Mouse (Mus musculus) heart, adult 8-10 months (tissue): ENCODE data around the gene Atp8b3. TPM values are rescaled to one million over a fixed set of nuclear protein-coding genes. Genes with fewer than 3 reads are reported as not detected.

ENCODE experiments used
- DNase-seq: peaks from one replicate; pipeline ENCODE4 v3.0.0; 2022; ENCODE audit warnings: low spot score
- total RNA-seq, 4 experiments: library from RNA; stranded (reverse); gene quantifications; 2 replicates each; pipeline ENCODE4 v1.2.4; 2022

Gene Atp8b3
- total RNA-seq, 4 experiments from 2014 or later: not detected

DNA sequence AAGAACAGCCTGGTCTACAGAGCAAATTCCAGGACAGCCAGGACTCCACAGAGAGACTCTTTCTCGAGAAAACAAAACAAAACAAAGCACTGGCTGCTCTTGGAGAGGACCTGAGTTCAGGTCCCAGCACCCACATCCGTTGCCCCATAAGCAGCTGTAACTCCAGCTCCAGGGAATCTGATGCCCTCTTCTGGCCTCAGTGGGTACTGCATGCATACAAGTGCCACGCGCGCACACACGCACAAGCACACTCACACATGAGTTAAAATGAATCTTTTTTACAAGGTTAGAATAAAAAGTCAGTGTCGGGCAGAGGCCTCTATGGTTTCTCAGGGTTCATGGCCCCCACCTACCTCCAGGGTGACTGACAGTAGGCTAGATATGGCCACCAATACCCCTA, 15.6 kb downstream of the Atp8b3 start:
- no peak for DNase-seq

DNA sequence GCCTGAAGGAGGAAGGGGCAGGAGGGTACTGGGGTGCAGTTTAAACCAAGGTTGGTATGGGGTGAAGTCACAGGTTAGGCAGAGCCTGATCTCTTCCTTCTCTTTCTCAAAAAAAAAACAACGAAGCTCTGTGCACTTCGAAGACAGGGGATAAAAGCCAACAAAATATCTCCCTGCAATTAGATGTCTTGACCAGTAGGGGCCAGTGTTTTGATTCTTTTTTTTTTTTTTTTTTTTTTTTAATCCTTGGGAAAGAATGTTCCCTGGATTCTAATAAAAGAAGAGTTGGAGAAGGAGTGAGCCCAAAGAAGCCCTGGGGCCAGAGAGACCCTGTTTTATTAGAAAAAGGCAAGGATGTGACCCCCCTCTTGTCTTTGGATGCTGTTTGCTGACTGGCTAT, 19.6 kb downstream of the Atp8b3 start:
- DNase-seq: no peak

DNA sequence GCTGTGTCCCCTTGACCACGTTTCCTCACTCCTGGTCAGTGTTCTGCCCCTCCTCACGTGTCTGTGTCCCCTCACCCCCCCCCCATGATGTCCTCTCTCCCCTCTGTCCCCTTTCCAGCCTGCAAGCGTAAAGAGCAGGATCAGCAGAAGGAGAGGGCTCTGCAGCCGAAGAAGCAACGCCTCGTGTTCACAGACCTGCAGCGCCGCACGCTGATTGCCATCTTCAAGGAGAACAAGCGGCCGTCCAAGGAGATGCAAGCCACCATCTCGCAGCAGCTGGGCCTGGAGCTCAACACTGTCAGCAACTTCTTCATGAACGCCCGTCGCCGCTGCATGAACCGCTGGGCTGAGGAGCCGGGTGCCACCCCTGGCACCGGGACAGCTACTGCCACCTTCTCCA, 25.2 kb downstream of the Atp8b3 start:
- no peak for DNase-seq

DNA sequence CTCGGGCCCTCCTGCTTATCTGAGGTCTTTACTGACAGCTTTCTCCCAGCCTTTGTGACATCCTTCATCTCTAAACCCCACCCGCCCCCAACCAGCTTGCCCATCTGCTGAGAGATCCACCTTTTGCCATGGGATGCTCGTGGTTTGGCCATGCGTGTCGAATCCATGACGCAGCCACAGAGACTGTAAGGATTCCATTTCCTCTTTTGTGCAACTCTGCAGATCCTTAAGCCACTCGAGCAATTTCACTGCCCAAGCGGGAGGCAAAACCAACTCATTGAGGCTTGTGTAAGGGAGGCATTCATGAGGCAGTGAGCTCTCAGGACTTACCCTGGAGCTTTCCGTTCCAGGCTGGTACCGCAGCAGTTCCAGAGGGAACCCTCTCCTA, 28.7 kb downstream of the Atp8b3 start:
- no peak for DNase-seq

DNA sequence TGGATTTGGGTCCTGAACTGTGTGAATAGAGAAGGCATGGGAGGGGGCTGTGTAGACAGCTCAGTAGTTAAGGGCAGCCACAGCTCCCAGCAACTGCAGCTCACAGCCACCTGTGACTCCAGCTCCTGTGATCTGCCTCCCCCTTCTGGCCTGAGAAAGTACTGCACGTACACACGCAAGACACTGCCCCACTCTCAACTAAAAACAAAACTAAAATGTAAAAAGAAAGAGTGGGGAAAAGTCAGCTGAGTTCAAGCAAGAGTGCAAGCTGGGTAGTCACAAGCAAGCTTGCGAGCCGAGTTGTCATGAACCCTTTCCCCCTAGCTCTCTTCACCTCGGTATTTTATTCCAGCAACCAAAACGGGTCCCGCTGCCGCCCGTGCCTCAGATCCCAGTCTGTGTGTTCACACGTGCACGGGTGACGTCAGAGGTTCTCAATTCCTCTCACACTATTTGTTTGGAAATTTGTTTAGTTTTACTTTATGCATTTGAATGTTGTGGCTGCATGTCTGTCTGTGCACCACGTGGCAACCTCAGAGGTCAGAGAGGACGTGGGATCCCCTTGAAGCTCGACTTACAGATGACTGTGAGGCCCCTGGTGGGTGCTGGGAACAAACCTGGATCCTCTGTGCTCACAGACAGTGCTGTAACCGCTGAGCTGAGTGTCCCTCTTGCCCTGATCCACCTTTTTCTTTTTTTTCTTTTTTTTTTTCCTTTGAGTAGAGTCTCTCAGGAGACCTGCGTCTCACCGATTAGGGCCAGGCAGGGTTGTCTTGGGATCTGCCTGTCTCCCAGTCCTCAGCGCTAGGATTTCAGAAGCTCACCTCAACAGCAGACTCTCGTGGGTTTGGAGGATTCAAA, 29.3 kb downstream of the Atp8b3 start:
- DNase-seq: peak; percentile 74

DNA sequence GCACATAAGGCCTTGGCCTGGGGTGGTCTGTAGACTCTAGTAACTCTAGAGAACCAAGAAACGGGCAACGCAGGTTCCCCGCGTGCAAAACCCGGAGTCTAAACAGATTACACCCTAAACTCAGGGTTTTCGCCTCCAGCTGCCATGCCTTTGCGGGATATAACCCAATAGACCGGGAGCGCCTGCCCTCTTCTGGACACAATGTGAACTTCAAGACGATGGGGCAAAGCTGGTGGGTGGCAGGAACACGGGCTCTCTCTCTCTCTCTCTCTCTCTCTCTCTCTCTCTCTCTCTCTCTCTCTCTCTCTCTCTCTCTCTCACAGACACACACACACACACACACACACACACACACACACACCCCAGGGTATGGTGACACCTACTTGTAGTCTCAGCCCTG, 32.7 kb downstream of the Atp8b3 start:
- DNase-seq: peak; percentile 53

DNA sequence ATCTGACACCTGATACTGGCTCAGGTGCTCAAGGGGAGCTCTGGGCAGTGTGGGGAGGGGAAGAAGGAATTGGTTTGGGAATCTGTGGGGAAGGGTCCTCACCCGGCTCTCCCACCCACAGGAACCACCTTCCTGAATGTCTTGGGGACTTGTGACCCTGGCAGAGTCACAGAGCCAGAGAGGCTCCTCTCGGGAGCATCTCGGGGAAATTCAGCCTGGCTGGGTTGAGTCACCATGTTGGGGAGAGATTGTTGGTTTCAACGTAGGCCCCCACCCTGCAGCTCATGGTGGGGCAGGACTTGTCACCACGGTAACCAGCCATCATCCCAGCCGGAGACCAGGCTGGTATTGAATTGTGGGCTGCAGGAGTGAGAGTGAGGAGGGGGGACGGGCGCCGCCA, 34.2 kb downstream of the Atp8b3 start:
- no peak for DNase-seq

DNA sequence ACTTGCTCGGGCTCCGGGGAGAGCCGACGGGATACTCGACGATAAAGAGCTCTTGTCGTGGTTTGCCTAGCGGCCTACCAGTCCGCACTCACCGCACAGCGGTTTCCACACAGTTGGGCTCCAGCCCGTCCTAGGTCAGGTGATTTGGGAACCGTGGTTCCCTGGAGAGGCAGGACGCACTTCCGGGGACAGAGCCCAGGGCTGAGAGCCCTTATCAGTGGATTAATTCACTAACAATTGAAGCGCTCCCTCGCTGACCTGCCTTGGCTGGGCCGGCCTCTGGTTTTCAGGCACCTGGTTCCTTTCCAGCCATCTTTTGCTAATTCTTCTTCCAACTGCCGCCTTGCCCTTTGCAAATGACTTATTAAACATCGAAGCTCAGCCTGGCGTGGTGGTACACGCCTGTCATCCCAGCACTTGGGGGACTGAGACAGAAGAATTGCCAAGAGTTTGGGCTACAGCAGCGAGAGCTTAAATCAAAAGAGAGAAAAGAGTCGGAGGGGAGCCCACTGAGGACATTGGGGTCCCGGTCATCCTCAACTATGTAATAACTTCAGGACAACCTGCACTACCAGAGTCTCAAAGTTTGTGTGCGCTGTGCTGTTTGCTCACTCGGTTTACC, 35.2 kb downstream of the Atp8b3 start:
- DNase-seq: peak; percentile 47

DNA sequence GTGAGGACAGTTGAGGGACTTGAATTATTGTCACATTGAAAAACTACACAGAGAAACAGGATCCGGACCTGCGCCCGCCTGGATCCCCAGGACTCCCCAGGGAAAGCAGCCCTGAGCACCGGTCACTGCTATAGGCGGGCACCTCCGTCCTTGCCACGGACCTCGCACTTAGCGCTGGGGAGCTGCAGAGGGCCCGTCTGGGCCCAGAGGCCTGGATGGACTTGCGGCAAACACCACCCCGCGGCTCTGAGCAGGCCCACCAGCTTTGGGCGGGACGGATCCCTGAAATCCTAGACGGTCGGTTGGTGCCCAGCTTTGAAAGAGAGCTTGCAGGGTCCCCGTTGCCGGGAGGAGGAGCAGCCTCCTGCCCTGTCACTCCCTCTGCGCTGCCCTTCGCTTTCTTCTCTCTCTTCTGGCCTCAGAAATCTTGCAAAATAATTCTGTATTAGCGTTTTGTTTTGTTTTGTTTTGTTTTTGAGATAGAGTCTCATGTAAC, 36.1 kb downstream of the Atp8b3 start:
- no peak for DNase-seq

DNA sequence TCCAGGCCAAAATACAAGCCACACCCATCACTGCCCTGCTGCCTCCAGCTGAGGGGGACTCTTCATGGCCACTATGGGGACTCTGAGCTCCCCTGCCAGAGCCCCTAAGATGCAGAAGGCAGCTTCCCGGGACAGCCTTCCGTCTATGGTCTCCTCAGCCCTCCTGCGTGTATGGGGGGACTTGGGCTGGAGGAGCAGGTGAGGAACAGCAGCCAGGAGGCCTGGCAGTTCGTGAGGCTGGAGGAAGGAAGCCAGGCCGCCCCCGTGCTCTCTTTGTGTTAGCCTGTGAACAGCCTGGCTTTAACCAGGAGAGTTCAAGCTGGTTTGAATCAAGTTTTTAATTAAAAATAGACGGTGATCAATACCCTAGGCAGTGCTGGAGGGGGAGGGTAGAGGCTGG, 36.6 kb downstream of the Atp8b3 start:
- DNase-seq: no peak

DNA sequence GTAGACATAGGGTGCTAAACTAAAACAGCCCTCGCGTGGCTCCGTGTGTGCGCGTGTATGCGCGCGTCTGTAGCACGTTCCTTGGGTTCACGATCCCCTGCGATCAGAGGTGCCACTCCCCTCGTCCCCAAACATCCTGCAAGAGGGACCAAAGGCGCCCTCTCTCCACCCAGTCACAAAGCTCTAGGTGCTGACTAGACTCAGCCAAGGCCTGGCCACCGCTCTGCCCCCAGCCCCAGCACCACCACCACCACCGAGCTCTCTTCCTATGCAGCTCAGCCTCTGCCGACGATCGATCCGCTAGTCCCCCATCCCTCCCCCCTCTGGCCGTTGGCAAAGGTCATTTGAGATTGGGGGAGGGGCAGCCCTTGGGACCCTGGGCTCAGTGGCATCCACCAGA, 42.5 kb downstream of the Atp8b3 start:
- DNase-seq: no peak

DNA sequence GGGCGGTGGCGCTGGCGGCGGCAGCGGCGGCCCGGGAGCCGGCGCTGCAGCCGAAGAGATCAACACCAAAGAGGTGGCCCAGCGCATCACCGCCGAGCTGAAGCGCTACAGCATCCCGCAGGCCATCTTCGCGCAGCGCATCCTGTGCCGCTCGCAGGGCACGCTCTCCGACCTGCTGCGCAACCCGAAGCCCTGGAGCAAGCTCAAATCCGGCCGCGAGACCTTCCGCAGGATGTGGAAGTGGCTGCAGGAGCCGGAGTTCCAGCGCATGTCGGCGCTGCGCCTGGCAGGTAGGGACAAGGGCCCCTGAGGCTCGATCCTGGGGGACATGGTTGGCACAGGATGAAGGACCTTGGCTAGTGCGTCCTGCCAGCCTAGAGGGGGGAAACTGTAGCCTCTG, 43.0 kb downstream of the Atp8b3 start:
- DNase-seq: no peak

DNA sequence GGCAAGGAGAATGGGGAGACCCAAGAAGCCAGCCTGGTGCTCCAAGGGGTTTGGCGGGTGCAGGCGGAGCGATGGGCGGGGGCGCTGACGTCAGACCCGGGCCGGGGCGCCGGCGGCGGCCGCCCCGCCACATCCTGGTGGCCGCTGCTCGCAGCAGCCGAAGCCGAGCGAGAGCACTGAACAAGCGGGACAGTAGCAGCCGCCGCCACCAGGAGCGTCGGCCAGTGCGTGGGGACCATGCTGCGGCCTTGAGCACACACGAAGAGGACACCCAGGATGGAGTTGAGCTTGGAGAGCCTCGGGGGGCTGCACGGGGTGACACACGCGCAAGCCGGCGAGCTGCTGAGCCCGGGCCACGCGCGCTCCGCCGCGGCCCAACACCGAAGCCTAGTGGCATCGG, 44.2 kb downstream of the Atp8b3 start, which contains the start of gene Onecut3:
Onecut3 (plus strand) TSS at position 104 of the 400 bp plus-strand sequence.
- DNase-seq: no peak

DNA sequence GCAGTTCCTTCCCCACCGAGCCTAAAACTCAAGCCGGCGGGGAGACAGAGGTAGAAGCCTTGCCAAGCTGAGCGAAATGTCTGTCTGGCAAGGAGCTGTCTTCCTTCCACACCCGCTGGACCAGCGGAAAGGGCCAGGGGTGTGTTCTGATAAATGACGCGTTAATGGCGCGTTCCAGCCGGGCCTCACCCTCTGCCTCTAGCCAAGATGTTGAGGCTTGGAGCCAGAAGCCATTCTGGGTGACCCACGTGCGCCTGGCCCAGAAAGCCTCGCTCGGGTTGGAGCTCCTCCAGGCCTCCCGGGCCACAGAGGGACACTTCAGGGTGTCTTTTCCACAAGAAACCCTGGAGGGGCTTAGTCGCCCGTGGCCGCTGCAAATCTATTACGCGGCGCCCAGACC, 48.9 kb downstream of the Atp8b3 start:
- DNase-seq: peak; percentile 78

DNA sequence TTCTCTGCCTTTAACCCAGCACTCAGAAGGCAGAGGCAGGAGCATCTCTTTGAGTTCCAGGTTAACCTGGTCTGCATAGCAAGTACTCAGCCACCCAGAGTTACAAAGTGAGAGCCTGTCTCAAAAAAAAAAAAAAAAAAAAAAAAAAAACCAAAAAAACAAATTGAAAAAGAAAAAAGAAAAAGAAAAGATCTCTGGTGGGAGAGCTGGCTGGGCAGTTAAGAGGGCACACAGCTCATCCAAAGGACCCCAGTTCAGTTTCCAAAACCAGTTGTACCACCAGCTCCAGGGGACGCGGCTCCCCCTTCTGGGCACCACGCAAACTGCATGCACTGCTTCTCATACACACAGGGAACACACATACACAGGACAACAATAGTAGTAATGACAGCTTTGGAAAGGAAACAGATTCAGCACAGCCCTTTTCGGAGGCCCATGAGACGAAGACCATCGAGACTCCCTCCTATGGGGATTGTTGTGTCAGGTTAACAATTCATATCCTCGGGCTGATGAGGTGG, 52.0 kb downstream of the Atp8b3 start:
- no peak for DNase-seq

DNA sequence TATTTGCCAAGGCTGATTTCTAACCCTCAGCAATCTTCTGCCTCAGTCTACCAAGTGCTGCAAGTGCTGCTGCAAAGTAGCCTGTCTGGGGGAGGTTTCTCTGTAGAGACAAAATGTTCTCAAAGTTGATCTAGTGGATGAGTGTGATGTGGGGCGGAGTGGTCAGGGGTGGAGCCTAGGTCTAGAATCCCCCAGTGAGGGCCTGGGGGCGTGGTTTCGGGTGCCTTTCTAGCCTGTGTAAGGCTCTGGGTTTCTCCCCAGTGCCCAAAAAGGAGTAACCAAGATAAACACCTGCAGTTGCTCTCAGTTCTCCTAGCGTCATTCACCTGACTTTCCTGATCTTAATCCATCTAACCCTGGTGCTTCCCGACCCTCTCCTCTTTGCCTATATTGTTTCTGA, 57.9 kb downstream of the Atp8b3 start:
- no peak for DNase-seq

DNA sequence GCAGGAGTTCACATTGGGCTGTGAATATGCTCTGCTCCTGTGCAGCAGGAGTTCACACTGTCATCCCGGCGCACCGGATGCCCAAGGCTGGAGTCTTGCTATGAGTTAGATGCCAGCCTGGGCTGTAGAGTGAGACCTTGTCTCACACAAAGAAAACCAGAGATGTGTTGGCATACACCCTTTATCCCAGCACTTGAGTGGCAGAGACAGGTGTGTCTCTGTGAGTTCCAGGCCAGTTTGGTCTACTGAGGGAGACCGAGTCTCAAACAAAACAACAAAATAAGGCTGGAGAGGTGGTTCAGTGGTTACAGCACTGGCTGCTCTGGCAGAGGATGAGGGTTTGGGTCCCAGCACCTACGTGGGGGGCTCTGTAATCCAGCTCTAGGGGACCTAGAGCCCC, 60.4 kb downstream of the Atp8b3 start:
- no peak for DNase-seq

DNA sequence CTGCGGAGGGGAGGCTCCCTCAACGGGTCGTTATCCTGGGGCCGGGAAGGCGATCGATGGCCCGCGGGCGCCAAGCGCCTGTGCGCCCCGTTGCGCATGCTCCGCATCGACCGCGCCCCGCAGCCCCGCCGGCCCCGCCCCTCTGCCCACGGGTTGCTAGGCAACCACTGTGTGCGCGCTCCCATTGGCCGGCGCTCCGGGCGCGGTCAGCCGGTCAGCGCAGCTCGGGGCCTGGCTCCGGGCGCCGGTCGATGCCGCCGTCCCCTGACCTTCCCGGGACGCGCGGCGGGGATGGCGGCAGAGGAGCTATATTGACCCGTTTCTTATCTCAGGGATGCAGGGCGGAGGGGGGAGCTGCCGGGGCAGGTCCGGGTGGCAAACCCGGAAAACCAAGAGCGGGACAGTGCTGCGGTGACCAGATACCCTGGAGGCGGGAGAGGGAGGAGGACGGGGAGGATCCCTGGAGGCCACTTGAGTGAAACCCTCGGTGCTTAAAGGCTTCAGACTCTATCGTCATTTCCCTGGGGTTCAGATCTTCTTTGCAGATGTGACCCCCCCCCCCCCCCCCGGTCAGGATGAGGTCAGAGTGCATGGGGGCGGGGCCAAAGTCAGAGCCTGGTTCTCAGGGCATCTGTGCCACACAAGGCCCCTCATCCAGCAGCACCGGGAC, 63.5 kb downstream of the Atp8b3 start:
- DNase-seq: peak; percentile 80
